Mouse (Mus musculus) left cerebral cortex, postnatal 14 days (tissue): ENCODE measurements at regions not wholly inside any gene's neighbourhood (a gene's known extent, or its start where the extent isn't known, plus 50 kb on each side); places are given as distances from the start of the nearest gene placed in this dataset.

ENCODE experiments used
- DNase-seq, 2 experiments: peaks; one replicate each; pipeline ENCODE4 v3.0.0; 2021 to 2022; ENCODE audit warnings: low spot score in 2 of 2, mixed read lengths in 1 of 2
- intact Hi-C: fragments of 180-260 bp; cut with DNase I; formaldehyde crosslinking; loops from one replicate; pipeline ENCODE4 v1.15.1; 2025

DNA sequence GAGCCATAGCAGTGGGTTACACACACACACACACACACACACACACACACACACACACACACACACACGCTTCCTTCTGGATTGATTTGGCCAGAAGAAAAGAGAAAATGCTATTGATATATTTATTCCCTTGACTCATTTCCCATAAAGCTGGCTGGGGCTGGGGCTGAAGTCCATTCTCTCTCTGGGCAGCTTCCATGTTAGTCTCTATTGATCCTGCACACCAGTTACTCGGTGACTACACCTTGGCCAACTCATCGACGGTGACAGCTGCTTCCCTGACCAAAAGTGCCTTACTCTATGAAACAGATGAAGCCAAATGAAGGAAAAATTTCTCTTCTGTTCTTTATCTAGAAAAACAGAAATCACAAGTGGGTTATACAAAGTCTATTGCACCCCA is 82.1 kb downstream of the Snx18 start:
- DNase-seq: no peak
- intact Hi-C loops: no loop called here

DNA sequence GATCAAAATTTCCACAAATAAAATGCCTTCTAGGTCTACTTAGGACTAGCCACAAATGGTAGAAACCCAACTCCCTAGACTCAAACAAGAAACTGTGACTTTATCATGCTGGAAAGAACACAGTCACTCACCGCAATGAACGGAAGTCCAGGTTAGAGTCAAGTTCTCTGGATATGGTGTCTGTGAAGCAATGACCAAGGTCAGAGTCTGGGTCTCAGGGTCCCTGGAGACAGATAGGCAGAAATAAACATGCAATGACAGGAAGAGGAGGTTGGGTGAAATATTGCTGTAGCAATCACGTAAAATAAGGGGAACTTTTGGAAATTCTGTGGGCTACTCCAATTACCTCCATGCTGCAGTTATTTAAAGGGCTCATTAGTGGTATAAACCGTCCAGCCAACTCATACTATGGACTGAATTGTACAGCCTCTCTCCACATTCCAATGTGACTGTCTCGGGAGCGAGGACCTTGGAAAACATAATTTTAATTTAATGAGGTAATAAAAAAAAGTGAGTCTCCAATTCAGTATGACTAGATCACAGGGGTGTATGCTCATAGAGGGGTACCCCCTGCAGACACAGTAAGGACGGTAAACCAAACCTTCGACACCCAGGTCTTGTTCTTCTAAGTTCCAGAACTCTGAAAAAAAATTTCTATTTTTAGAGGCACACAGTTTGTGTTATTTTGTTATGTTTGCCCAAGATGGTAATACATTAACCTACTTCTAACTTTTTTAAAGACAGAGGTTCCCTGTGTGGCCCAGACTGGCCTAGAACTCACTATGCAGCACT is 83.5 kb downstream of the Snx18 start:
- no peak for DNase-seq
- intact Hi-C loops: no loop called here

DNA sequence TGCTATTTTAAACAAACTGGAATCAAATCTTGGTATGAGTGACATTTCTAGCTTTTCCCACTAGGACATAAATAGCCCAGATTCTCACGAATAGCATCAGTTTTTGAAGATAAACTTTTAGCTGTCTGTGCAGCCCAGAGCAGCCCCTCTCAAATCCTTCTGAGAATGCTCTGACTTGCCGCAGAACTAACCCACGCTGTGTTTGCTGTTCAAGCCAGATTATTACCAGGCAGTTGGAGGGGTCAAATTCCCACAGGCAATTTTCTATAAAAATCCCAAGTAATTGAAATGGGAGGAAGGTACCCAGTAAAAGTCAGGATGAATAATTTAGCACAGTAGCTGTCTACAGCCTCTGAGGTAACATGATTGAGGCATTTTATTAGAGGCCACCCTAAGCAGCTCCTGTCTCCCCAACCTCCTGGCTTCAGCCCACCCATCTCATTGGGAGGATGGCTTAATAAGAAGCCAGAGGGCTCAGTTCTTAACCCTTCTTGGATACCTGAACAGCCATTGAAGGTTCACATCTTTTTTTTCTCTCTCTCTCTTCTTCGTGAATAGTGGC is 84.4 kb downstream of the Snx18 start:
- no peak for DNase-seq
- intact Hi-C loops: no loop called here

DNA sequence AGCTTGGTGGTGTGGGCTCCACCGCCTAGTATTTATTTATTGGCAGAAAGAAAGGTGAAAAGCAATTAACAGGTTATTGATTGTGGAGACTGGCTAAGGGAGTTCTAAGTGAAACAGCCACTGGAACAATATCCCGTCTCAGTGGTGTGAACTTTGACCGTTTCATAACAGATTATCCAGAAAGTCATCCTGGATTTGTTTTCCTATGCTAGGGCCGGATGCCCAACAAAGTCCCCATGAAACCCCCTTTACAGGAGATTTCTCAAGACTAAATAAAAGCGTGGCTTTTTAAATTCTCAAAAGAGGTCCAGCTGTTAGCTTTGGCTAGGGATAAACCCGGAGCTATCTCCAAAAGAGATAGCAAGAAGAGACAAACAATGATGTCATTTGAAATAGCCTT is 91.4 kb downstream of the Snx18 start:
- intact Hi-C loops: no loop called here
- no peak for DNase-seq

DNA sequence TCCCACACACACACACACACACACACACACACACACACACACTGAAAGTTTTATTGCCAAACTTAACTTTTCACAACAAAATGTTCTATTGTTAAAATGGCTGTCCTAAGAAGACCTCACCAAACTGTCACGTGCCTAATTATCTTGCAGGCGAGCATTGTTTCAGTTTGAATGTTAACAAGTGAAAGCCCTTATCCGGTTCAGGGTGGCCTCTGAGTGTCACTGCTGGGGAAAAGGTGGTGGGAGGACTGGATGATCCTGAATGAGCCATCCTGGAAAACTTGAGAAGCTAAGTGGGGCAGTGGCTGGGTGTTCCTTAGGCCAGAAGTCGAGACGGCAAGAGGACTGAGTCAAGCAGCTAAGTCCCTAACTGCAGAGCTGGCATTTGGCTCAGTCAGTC is 94.9 kb downstream of the Snx18 start:
- DNase-seq: no peak
- intact Hi-C loops: no loop called here

DNA sequence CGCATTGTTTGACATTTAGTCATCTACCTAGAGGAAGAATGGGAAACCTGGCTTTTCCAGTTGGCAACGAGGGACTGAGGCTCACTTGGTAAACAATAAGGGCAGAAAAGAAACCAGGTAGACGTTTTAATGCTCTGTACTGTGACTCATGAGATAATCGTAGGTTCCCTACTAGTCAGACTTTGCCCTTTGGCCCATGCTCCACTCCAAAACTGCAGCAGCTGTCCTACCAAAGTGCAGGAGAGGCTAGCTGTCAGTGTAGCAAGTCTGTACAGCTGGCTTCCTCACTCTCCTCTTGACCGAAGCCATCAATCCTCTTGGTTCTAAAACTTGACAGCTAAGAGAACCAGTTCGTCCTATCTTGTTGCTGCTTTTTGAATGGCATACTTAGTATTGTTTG is 100.2 kb downstream of the Snx18 start:
- no peak for DNase-seq
- intact Hi-C loops: no loop called here

DNA sequence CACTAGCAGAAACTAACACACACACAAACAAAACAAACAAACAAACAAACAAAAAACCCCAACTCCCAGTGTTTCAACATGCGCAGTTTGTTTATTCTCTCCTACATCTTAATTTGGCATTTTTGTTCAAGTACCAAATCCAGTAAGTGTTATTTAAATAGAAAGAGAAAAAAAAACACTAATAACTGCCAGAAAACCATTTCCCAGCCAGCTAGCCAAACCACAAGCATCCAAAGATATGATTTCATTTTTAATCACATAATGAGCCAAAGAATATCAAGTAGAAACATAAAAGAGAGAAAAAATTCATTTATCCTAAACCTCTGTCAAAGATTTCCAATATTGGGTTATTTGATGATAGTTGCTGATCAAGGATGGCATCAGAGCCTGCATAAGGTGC is 102.3 kb downstream of the Snx18 start:
- intact Hi-C loops: no loop called here
- DNase-seq: no peak

DNA sequence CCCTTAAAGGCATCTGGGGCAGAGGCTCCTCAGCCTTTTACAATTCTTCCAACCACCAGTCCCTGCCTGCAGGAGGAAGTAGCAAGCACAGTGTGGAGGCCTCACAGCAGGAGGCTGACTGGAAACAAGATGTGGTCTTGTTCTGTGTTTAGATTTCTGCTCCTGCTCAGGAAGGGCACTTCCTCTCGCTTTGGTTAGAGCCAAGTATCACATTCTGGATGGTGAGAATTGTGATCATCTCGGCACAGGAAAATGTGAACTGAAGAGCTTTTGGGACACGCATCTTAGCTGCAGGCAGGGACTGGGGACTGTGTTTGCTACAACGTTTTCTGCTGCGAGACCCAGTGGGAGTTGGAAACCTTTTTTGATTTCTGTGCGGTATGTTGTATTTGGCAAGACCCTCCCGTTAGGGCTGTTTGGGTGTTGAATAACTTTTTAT is 103.2 kb downstream of the Snx18 start:
- intact Hi-C loops: no loop called here
- DNase-seq: peak; percentile 49 to 58

DNA sequence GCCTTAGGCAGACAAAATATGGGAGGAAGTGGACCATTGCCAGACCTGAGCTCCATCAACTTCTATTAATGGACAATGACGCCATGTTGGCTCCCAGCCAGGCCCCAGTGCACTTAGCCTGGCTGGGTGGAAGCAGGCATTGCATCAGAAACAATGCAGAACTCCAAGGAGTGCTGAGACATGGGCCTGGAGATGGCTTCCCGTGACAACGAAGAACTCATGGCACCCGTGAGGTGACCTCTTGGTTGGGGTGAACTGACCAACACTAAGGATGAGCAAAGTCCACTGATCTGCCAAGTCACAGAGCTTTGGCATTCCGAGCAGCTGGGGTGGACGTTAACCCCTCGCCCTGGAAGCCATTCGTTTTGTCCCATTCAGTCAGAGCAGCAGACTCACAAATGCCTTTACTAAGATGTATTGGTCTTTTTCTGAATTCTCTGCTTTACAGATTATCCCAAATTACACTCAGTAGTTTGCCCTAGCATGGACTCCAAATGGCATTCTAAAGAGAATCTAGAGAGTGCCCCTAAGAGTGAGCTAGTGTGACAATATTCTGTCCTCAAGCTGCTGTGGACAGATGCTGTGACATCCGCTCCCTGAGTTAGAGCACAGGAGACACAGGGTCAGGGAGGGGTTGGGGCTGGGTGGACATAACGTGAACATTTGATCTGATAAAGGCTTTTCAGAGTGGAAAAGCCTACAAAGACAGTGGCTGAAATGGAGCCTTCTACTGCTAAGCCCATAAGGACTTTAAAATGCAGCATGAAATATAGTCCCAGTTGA is 108.8 kb downstream of the Snx18 start:
- intact Hi-C loops: no loop called here
- peak; percentile 74 to 78 for DNase-seq

DNA sequence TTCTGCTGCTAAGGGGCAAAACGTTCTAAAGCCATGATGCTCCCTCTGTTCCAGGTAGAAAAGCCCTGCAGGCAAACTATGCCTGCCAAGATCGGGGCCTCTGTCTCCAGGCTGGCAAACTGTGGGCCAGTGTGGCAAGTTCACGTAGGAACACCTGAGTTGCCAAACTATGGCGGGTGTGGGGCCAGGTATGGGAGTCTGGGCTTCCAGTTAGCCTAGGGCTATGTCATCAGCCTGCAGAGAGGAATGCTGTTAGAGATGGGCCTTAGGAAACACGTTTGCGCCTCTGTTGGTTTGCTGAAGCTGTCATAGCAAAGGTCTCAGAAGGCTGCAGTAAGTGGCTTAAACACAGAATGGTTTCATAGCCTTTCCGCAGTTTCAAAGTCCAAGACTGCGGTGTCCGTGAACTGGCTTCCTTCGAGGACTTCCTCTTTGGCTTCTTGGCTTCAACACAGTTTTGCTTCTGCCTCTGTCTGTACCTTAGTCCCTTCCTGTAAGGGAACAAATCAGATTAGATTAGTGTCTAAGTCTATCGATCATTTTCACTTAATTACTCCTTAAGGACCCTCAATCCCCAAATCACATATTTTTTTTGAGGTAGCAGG is 110.1 kb downstream of the Snx18 start:
- no peak for DNase-seq
- intact Hi-C loops: no loop called here

DNA sequence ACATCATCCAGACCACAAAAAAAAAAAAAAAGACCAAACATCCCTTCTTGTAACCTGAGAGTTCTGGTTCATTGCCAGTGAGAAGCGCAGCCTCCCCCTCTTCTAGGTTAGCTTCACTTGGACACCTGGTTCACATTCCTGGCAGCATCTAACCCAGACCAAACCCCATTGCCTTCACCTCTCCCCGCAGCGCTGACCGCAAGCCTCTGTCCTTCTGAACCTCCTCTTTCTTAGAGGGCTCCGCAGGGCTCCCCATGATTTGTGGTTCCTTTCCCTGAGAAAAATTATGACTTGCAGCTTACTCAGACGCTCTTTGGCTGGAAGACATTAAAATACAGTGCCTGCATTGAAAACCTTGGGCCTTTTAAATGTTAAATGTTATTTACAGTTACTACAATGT is 115.8 kb downstream of the Snx18 start:
- intact Hi-C loops: no loop called here
- no peak for DNase-seq

DNA sequence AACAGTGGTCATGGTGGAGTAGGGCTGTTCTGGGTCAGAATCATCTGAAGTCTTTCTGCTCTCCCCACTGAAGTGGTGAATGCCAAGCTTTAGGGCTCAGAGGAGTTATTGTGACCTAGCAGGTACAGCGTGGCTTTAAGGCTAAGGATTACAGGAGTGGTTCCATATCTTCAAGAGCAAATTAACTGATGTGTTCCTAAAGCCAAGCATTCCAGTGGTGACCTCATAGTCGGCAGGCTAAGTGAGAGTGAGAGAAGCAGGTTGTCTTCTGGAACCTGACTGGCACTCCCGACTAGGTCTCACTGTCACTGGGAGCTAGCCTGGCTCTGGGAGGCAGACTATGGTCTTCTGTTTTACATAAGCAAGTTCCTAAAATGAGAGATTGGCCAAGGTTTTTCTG is 116.3 kb downstream of the Snx18 start:
- DNase-seq: no peak
- intact Hi-C loops: no loop called here

DNA sequence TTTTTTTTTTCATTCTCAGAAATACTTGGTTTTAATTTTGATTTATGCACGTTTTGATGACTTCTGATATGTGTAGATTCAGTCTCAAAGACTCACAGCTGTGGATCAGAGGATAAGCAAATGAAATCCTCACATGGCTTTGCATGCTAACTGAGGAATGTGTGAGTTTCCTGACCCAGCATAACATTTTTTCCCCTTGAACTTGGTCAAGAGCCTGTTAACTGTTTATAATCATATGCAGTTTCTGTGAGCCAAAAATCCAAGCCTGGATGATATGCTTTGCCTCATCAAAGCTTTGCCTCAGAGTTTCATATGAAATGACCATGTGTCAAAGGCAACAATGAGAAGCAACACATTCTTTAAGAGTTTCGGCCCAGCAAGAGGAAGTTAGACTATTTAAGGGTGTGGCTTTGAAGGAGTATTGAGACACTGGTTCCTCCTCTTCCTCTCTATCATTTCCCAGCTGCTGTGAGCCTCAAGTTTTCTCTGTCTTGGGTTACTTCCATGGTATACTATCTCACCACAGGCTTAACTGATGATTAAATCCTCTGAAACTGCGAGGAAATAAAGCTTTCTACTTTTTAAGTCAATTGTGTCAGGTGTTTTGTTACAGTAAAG is 117.9 kb downstream of the Snx18 start:
- DNase-seq: no peak
- intact Hi-C loops: no loop called here

DNA sequence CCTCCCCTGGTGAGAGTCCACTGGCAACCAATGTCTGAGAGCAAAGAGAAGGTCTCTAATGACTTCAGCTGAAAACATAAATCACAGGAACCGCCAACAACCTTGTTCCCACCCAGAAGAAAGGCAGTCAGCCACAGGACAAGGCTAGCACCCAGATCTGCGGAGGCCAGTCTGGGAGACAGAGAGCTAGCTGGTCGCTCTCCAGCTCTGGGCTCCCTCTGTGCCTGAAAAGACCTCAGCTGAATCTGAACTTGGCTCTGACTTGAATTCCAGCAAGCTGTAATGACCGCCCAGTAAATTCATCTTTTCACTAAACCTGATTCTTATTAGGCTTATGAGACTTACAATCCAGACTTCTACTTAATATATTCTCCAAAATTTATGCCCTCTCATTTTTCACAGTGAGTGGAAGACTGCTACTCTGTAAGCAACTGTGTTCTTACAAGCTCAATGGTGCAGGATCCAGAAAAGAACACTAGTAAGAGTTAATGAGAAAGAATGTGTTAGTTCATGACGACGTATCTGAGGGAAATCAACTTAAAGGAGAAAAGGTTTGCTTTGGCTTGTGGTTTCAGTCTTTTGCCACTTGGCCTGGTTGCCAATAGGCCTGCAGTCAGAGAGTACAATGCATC is 119.2 kb downstream of the Snx18 start:
- intact Hi-C loops: no loop called here
- DNase-seq: no peak

DNA sequence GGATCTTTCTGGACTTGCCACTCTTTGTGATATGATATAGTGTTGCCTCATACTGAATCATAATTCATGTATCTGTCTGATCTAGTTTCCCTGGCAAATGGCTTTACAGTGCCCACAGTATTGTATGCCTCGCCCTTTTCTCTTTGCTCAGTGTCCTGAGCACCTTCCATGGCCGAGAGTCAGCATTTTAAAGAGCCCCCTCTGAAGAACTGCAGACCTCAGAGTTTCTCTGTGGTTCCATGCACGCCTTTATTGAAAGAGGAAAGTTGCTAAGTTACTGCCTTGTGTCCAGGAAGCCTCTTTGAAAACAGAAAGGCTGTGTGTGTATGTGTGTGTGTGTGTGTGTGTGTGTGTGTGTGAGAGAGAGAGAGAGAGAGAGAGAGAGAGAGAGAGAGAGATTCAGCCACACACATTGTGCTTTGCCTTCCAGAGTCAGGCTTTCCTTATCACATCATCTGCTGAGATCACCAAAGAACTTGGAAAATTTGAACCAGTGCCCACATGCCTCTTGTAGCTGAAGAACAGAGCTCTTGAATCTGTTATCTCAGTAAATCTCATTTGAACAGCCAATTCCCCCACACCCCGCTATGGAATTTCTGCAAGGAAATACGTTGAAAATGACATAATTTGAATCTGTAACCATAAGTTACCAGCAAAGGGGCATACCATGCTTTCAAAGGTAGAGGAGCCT is 122.6 kb downstream of the Snx18 start:
- DNase-seq: peak in 1 of 2 experiments; percentile 24
- intact Hi-C loops: no loop called here

DNA sequence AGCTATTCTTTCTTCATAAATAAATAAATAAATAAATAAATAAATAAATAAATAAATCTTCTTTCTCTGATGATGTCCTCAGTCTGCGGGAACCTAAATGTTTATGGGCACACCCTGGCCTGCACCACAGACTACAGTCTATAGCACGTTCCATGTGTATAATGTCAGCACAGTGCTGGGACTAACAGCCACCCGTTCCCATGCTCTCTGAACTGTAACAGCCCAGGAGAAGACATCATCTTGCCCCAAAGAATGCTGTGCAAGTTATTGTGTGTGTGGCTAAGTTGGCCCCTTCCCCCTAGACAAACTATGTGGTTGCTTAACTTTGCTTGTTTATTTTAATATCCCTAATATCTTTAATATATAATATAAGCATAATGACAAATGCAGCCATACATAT is 123.2 kb downstream of the Snx18 start:
- no peak for DNase-seq
- intact Hi-C loops: no loop called here

DNA sequence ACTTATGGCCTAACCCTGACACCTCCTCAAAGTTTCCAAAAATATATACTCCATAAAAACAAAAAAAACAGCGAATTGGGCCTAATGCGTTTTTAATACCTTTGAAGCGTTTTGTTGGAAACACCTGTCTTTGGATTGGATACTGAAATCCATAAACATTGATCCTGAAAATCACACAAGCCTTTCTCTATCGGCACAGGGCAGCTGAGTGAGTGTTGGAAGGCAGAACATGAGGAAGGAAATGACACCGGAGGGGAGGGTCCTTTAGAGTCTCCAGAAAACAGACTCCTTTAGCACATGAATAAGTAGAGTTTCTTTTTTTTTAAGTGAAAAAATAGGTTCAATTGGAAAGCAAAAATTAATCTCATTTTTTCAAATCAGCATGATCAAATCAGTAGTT is 123.7 kb downstream of the Snx18 start:
- no peak for DNase-seq
- intact Hi-C loops: no loop called here

DNA sequence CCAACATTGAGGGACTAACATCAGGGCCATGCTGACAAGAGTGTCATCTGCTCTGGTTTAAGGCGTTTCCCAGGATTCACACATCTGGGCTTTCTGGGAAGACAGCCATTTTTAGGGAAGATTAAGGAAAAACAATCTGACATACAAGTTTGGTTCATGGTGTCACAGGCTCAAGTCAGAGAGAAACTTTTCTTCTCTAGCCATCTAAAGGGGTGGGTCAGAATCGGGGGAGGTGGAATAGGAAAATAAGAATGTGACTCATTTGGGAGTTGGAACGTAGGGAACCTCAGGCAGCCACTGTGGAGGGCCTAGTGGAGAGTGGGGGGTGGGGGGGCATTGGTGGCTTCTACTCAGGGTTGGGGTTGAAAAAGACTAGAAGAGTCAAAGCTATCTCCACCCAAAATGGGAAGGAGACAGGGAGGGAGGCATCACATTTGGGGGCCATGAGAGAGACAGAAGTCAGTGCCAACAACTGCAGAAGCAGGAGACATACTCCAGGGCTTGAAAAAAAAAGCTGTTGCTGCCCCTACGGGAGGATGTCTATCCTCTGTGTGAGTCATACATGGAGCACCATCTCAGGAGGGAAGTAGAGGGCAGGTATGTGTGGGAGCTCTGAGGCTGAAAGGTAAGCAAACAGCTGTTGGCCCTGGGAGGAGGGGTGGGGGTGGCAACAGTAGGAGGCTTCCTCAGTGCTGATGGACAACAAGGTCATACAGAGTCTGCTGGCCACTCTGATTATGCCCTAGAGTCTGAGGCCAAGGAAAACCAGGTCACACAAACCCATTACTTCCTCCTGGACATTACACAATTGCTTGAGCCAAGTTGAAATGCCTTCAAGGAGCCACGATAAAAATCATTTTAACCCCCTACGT is 128.2 kb downstream of the Snx18 start:
- intact Hi-C loops: loop anchor here (5.0 kb wide), 1 partner anchor 127 kb away; the partner anchor contains the start of gene Snx18
- DNase-seq: no peak
